Mouse (Mus musculus): ENCODE measurements around the gene Abo. TPM values are rescaled to one million over a fixed set of nuclear protein-coding genes. Genes with fewer than 3 reads are reported as not detected.

The Abo gene
- not detected in 2 replicates for polyA plus RNA-seq (2014; fragmentation: Nextera tagmentation; extraction: Ambion mirVana)

- Histone ChIP-seq H3K9ac (replicated peaks; ENCODE audit: low read length) (no peak within 1 kb of the TSS), H3K4me2 (ENCODE audit: low read length) (no peak within 1 kb of the TSS), H3K4me1 (ENCODE audit: control insufficient read depth, insufficient read depth, low read length) (no peaks in the 10 kb centered on the region), H3K27me3 (ENCODE audit: control insufficient read depth, insufficient read depth, low read length) (no peaks in the 10 kb centered on the region), H3K9me3 (ENCODE audit: control insufficient read depth, low read length) (no peaks in the 10 kb centered on the region), H3K4me3 (replicated peaks; ENCODE audit: low read depth, low read length) (no peak within 1 kb of the TSS), H3K27ac (replicated peaks; ENCODE audit: low read depth, low read length) (no peak within 1 kb of the TSS), H3K36me3 (ENCODE audit: control insufficient read depth, insufficient read depth, low read length) (no peaks in the 10 kb centered on the region)
- 65% methylated on average over 3 of the region's 3 CpGs for WGBS
- DNase-seq (no peak), ATAC-seq (ENCODE audit: low FRiP score, low TSS enrichment) (no peak)
Measured at GRCm38 (mm10) chr2:26864879-26865278, at the start of gene Abo. Gene Abo, minus strand, starts transcription at chr2:26864979.

GRCm38 (mm10) chr2:26914148-26914941 is 49.6 kb upstream of the Abo start:
- DNase-seq (no peak), ATAC-seq (ENCODE audit: low FRiP score, low TSS enrichment) (no peak)
- H3K27me3 ChIP-seq (ENCODE audit: control insufficient read depth, insufficient read depth, low read length): no peaks in the 10 kb centered on the region
- H3K4me1 ChIP-seq (ENCODE audit: control insufficient read depth, insufficient read depth, low read length): peaks cover 36% of the 10 kb centered on the region
- no peak overlapping the region for H3K9ac ChIP-seq (replicated peaks; ENCODE audit: low read length)
- WGBS: 62% methylated on average over 8 of the region's 8 CpGs
- no peak overlapping the region; the same call in 1 of the 2 replicates for H3K4me2 ChIP-seq (ENCODE audit: low read length)
- H3K9me3 ChIP-seq (ENCODE audit: control insufficient read depth, low read length): no peaks in the 10 kb centered on the region
- peaks cover 43% of the 10 kb centered on the region for H3K36me3 ChIP-seq (ENCODE audit: control insufficient read depth, insufficient read depth, low read length)
- H3K4me3 ChIP-seq (replicated peaks; ENCODE audit: low read depth, low read length): no peak overlapping the region
- no peak overlapping the region for H3K27ac ChIP-seq (replicated peaks; ENCODE audit: low read depth, low read length)

- Histone ChIP-seq H3K4me2 (ENCODE audit: low read length) (no peak overlapping the region), H3K4me3 (replicated peaks; ENCODE audit: low read depth, low read length) (no peak overlapping the region), H3K4me1 (ENCODE audit: control insufficient read depth, insufficient read depth, low read length) (peaks cover 44% of the 10 kb centered on the region), H3K9me3 (ENCODE audit: control insufficient read depth, low read length) (no peaks in the 10 kb centered on the region), H3K9ac (replicated peaks; ENCODE audit: low read length) (no peak overlapping the region), H3K36me3 (ENCODE audit: control insufficient read depth, insufficient read depth, low read length) (peaks cover 36% of the 10 kb centered on the region), H3K27ac (replicated peaks; ENCODE audit: low read depth, low read length) (no peak overlapping the region), H3K27me3 (ENCODE audit: control insufficient read depth, insufficient read depth, low read length) (no peaks in the 10 kb centered on the region)
- no peak for DNase-seq
- no peak for ATAC-seq (ENCODE audit: low FRiP score, low TSS enrichment)
- WGBS: 89% methylated on average over 17 of the region's 17 CpGs
Measured at GRCm38 (mm10) chr2:26913416-26914147, 48.8 kb upstream of the Abo start.

GRCm38 (mm10) chr2:26912253-26912770 is 47.5 kb upstream of the Abo start:
- Histone ChIP-seq H3K27me3 (ENCODE audit: control insufficient read depth, insufficient read depth, low read length) (no peaks in the 10 kb centered on the region), H3K4me1 (ENCODE audit: control insufficient read depth, insufficient read depth, low read length) (peaks cover 38% of the 10 kb centered on the region), H3K4me3 (replicated peaks; ENCODE audit: low read depth, low read length) (peak overlapping the region; percentile 78), H3K36me3 (ENCODE audit: control insufficient read depth, insufficient read depth, low read length) (peaks cover 43% of the 10 kb centered on the region), H3K9me3 (ENCODE audit: control insufficient read depth, low read length) (no peaks in the 10 kb centered on the region), H3K4me2 (ENCODE audit: low read length) (peak overlapping the region; percentile 98), H3K27ac (replicated peaks; ENCODE audit: low read depth, low read length) (no peak overlapping the region), H3K9ac (replicated peaks; ENCODE audit: low read length) (peak overlapping the region; percentile 92)
- WGBS: 80% methylated on average over 5 of the region's 5 CpGs
- ATAC-seq (ENCODE audit: low FRiP score, low TSS enrichment) (no peak), DNase-seq (no peak)

GRCm38 (mm10) chr2:26910994-26911765 is 46.4 kb upstream of the Abo start:
- Histone ChIP-seq H3K9ac (replicated peaks; ENCODE audit: low read length) (peak overlapping the region; percentile 92), H3K27ac (replicated peaks; ENCODE audit: low read depth, low read length) (peak overlapping the region; percentile 90), H3K4me1 (ENCODE audit: control insufficient read depth, insufficient read depth, low read length) (peaks cover 32% of the 10 kb centered on the region), H3K4me3 (replicated peaks; ENCODE audit: low read depth, low read length) (peak overlapping the region; percentile 78), H3K4me2 (ENCODE audit: low read length) (peak overlapping the region; percentile 98), H3K36me3 (ENCODE audit: control insufficient read depth, insufficient read depth, low read length) (peaks cover 54% of the 10 kb centered on the region), H3K9me3 (ENCODE audit: control insufficient read depth, low read length) (no peaks in the 10 kb centered on the region), H3K27me3 (ENCODE audit: control insufficient read depth, insufficient read depth, low read length) (no peaks in the 10 kb centered on the region)
- peak; percentile 63 for ATAC-seq (ENCODE audit: low FRiP score, low TSS enrichment)
- peak; percentile 86 for DNase-seq
- WGBS: 2% methylated on average over 36 of the region's 37 CpGs

- peak within 1 kb of the TSS; percentile 98 for H3K4me2 ChIP-seq (ENCODE audit: low read length)
- under 1% methylated on average over 74 of the region's 74 CpGs for WGBS
- ATAC-seq (ENCODE audit: low FRiP score, low TSS enrichment): peak; percentile 93
Measured at GRCm38 (mm10) chr2:26910124-26910993, 45.6 kb upstream of the Abo start, which contains the start of the genes Med22 and Rpl7a. Gene Med22, minus strand, starts transcription at chr2:26910677. Gene Rpl7a, plus strand, starts transcription at chr2:26910764.

GRCm38 (mm10) chr2:26909387-26909784 is 44.6 kb upstream of the Abo start:
- Histone ChIP-seq H3K9me3 (ENCODE audit: control insufficient read depth, low read length) (no peaks in the 10 kb centered on the region), H3K4me1 (ENCODE audit: control insufficient read depth, insufficient read depth, low read length) (peaks cover 24% of the 10 kb centered on the region), H3K27ac (replicated peaks; ENCODE audit: low read depth, low read length) (peak overlapping the region; percentile 90; the same call in 1 of the 2 replicates), H3K36me3 (ENCODE audit: control insufficient read depth, insufficient read depth, low read length) (peaks cover 69% of the 10 kb centered on the region), H3K9ac (replicated peaks; ENCODE audit: low read length) (peak overlapping the region; percentile 84), H3K27me3 (ENCODE audit: control insufficient read depth, insufficient read depth, low read length) (no peaks in the 10 kb centered on the region), H3K4me3 (replicated peaks; ENCODE audit: low read depth, low read length) (peak overlapping the region; percentile 78), H3K4me2 (ENCODE audit: low read length) (peak overlapping the region; percentile 81)
- no peak for DNase-seq
- no peak for ATAC-seq (ENCODE audit: low FRiP score, low TSS enrichment)

More at GRCm38 (mm10) chr2:26910124-26910993, 45.6 kb upstream of the Abo start, which contains the start of the genes Med22 and Rpl7a:
- H3K36me3 ChIP-seq (ENCODE audit: control insufficient read depth, insufficient read depth, low read length): peaks cover 62% of the 10 kb centered on the region
- peaks cover 27% of the 10 kb centered on the region for H3K4me1 ChIP-seq (ENCODE audit: control insufficient read depth, insufficient read depth, low read length)
- H3K9me3 ChIP-seq (ENCODE audit: control insufficient read depth, low read length): no peaks in the 10 kb centered on the region
- H3K9ac ChIP-seq (replicated peaks; ENCODE audit: low read length): peak within 1 kb of the TSS; percentile 92
- DNase-seq: peak; percentile 100
- H3K27ac ChIP-seq (replicated peaks; ENCODE audit: low read depth, low read length): peak within 1 kb of the TSS; percentile 90
- no peaks in the 10 kb centered on the region for H3K27me3 ChIP-seq (ENCODE audit: control insufficient read depth, insufficient read depth, low read length)
- peak within 1 kb of the TSS; percentile 78 for H3K4me3 ChIP-seq (replicated peaks; ENCODE audit: low read depth, low read length)

All from midbrain, embryonic 14.5 days (tissue).